Mouse (Mus musculus): Measurements from ENCODE around the gene Ap2s1. TPM values are rescaled to one million over a fixed set of nuclear protein-coding genes. Genes with fewer than 3 reads are reported as not detected.

Gene Ap2s1
- polyA plus RNA-seq, 2 experiments: 271 TPM

- H3K27ac ChIP-seq (replicated peaks; ENCODE audit: low read depth, low read length): no peak overlapping the region
- ATAC-seq (ENCODE audit: low FRiP score, low read depth) (no peak), DNase-seq (ENCODE audit: low spot score) (no peak)
- WGBS: 41% methylated on average over 7 of the region's 7 CpGs
- H3K9me3 ChIP-seq (ENCODE audit: control insufficient read depth, low read length): no peaks in the 10 kb centered on the region
- no peak overlapping the region for H3K9ac ChIP-seq (ENCODE audit: low read depth, low read length, severe bottlenecking)
- no peak overlapping the region for H3K4me3 ChIP-seq (replicated peaks; ENCODE audit: low read length)
- H3K36me3 ChIP-seq (ENCODE audit: control insufficient read depth, insufficient read depth, low read length): no peaks in the 10 kb centered on the region
- TF ChIP-seq POLR2A (IDR thresholded peaks at IDR 0.05; ENCODE audit: borderline replicate concordance, extremely low read depth, insufficient read depth, insufficient read length): no peak
- H3K4me2 ChIP-seq (replicated peaks; ENCODE audit: low read depth, low read length, severe bottlenecking): no peak overlapping the region
- H3K27me3 ChIP-seq (ENCODE audit: control insufficient read depth, insufficient read depth, low read length): no peaks in the 10 kb centered on the region
- no peaks in the 10 kb centered on the region for H3K4me1 ChIP-seq (ENCODE audit: control insufficient read depth, insufficient read depth, low read length)
Measured at GRCm38 (mm10) chr7:16731893-16732422, 6.3 kb upstream of the Ap2s1 start.

- Histone ChIP-seq H3K36me3 (ENCODE audit: control insufficient read depth, insufficient read depth, low read length) (0 out of 2 replicates have a peak, but pooled peaks cover 1% of the 10 kb centered on the region), H3K9me3 (ENCODE audit: control insufficient read depth, low read length) (no peaks in the 10 kb centered on the region), H3K9ac (ENCODE audit: low read depth, low read length, severe bottlenecking) (0 out of 2 replicates have a peak overlapping the region, but pooled peaks have one; percentile 1), H3K27ac (replicated peaks; ENCODE audit: low read depth, low read length) (no peak overlapping the region), H3K4me2 (replicated peaks; ENCODE audit: low read depth, low read length, severe bottlenecking) (peak overlapping the region; percentile 49), H3K27me3 (ENCODE audit: control insufficient read depth, insufficient read depth, low read length) (no peaks in the 10 kb centered on the region), H3K4me3 (replicated peaks; ENCODE audit: low read length) (peak overlapping the region; percentile 89), H3K4me1 (ENCODE audit: control insufficient read depth, insufficient read depth, low read length) (peaks cover 10% of the 10 kb centered on the region; the same call in 1 of the 2 replicates)
- no peak for TF ChIP-seq POLR2A (IDR thresholded peaks at IDR 0.05; ENCODE audit: borderline replicate concordance, extremely low read depth, insufficient read depth, insufficient read length)
- 46% methylated on average over 10 of the region's 10 CpGs for WGBS
- no peak for DNase-seq (ENCODE audit: low spot score)
- ATAC-seq (ENCODE audit: low FRiP score, low read depth): peak; percentile 1; the same call in 1 of the 2 replicates
Measured at GRCm38 (mm10) chr7:16737606-16738072, 571 bp upstream of the Ap2s1 start.

GRCm38 (mm10) chr7:16739056-16739604, 920 bp downstream of the Ap2s1 start:
- 54% methylated on average over 10 of the region's 10 CpGs for WGBS
- Histone ChIP-seq H3K4me3 (replicated peaks; ENCODE audit: low read length) (peak overlapping the region; percentile 89), H3K4me1 (ENCODE audit: control insufficient read depth, insufficient read depth, low read length) (peaks cover 10% of the 10 kb centered on the region; the same call in 1 of the 2 replicates), H3K9me3 (ENCODE audit: control insufficient read depth, low read length) (no peaks in the 10 kb centered on the region), H3K4me2 (replicated peaks; ENCODE audit: low read depth, low read length, severe bottlenecking) (peak overlapping the region; percentile 90), H3K9ac (ENCODE audit: low read depth, low read length, severe bottlenecking) (peak overlapping the region; percentile 85), H3K27me3 (ENCODE audit: control insufficient read depth, insufficient read depth, low read length) (no peaks in the 10 kb centered on the region), H3K36me3 (ENCODE audit: control insufficient read depth, insufficient read depth, low read length) (peaks cover 16% of the 10 kb centered on the region), H3K27ac (replicated peaks; ENCODE audit: low read depth, low read length) (no peak overlapping the region)
- DNase-seq (ENCODE audit: low spot score): no peak
- no peak for ATAC-seq (ENCODE audit: low FRiP score, low read depth)
- no peak for TF ChIP-seq POLR2A (IDR thresholded peaks at IDR 0.05; ENCODE audit: borderline replicate concordance, extremely low read depth, insufficient read depth, insufficient read length)

GRCm38 (mm10) chr7:16745373-16745772, 7.2 kb downstream of the Ap2s1 start:
- Histone ChIP-seq H3K9me3 (ENCODE audit: control insufficient read depth, low read length) (no peaks in the 10 kb centered on the region), H3K27me3 (ENCODE audit: control insufficient read depth, insufficient read depth, low read length) (no peaks in the 10 kb centered on the region), H3K36me3 (ENCODE audit: control insufficient read depth, insufficient read depth, low read length) (peaks cover 63% of the 10 kb centered on the region), H3K4me3 (replicated peaks; ENCODE audit: low read length) (no peak overlapping the region), H3K4me2 (replicated peaks; ENCODE audit: low read depth, low read length, severe bottlenecking) (no peak overlapping the region), H3K9ac (ENCODE audit: low read depth, low read length, severe bottlenecking) (no peak overlapping the region), H3K27ac (replicated peaks; ENCODE audit: low read depth, low read length) (no peak overlapping the region), H3K4me1 (ENCODE audit: control insufficient read depth, insufficient read depth, low read length) (no peaks in the 10 kb centered on the region)
- DNase-seq (ENCODE audit: low spot score): no peak
- 92% methylated on average over 4 of the region's 4 CpGs for WGBS
- TF ChIP-seq POLR2A (IDR thresholded peaks at IDR 0.05; ENCODE audit: borderline replicate concordance, extremely low read depth, insufficient read depth, insufficient read length): no peak
- ATAC-seq (ENCODE audit: low FRiP score, low read depth): no peak

- H3K9ac ChIP-seq (ENCODE audit: low read depth, low read length, severe bottlenecking): no peak overlapping the region
- 60% methylated on average over 3 of the region's 3 CpGs for WGBS
Measured at GRCm38 (mm10) chr7:16746093-16746492, 7.9 kb downstream of the Ap2s1 start.

More at GRCm38 (mm10) chr7:16746093-16746492, 7.9 kb downstream of the Ap2s1 start:
- Histone ChIP-seq H3K27me3 (ENCODE audit: control insufficient read depth, insufficient read depth, low read length) (no peaks in the 10 kb centered on the region), H3K9me3 (ENCODE audit: control insufficient read depth, low read length) (no peaks in the 10 kb centered on the region), H3K4me3 (replicated peaks; ENCODE audit: low read length) (no peak overlapping the region), H3K36me3 (ENCODE audit: control insufficient read depth, insufficient read depth, low read length) (peaks cover 63% of the 10 kb centered on the region), H3K27ac (replicated peaks; ENCODE audit: low read depth, low read length) (no peak overlapping the region), H3K4me2 (replicated peaks; ENCODE audit: low read depth, low read length, severe bottlenecking) (no peak overlapping the region), H3K4me1 (ENCODE audit: control insufficient read depth, insufficient read depth, low read length) (no peaks in the 10 kb centered on the region)
- DNase-seq (ENCODE audit: low spot score) (peak; percentile 78), ATAC-seq (ENCODE audit: low FRiP score, low read depth) (no peak)
- TF ChIP-seq POLR2A (IDR thresholded peaks at IDR 0.05; ENCODE audit: borderline replicate concordance, extremely low read depth, insufficient read depth, insufficient read length): no peak

Data from limb, embryonic 14.5 days (tissue).